Mouse (Mus musculus): Measurements from ENCODE around the gene Lif.

Lif gene

GRCm38 (mm10) chr11:4256846-4257607, at the start of gene Lif:
Gene Lif, plus strand, starts transcription at chr11:4257557.
- DNase-seq: no peak

GRCm38 (mm10) chr11:4207655-4208054, 49.7 kb upstream of the Lif start:
- no peak for DNase-seq

- DNase-seq: no peak
Observed at GRCm38 (mm10) chr11:4209556-4209955, 47.8 kb upstream of the Lif start.

- DNase-seq: no peak
Observed at GRCm38 (mm10) chr11:4210786-4211185, 46.6 kb upstream of the Lif start.

- no peak for DNase-seq
Observed at GRCm38 (mm10) chr11:4213107-4213506, 44.2 kb upstream of the Lif start.

GRCm38 (mm10) chr11:4214572-4214971, 42.8 kb upstream of the Lif start:
- DNase-seq: no peak

- DNase-seq: no peak
Observed at GRCm38 (mm10) chr11:4215061-4215460, 42.3 kb upstream of the Lif start.

GRCm38 (mm10) chr11:4216248-4217000, 40.9 kb upstream of the Lif start:
- DNase-seq: no peak

- DNase-seq: peak; percentile 41 to 67
Observed at GRCm38 (mm10) chr11:4217914-4218629, 39.3 kb upstream of the Lif start, which contains the start of gene Castor1. Gene Castor1, plus strand, starts transcription at chr11:4218225.

- no peak for DNase-seq
Observed at GRCm38 (mm10) chr11:4218637-4219036, 38.7 kb upstream of the Lif start.

- peak; percentile 71 to 82 for DNase-seq
Observed at GRCm38 (mm10) chr11:4219317-4219751, 38.0 kb upstream of the Lif start.

- DNase-seq: no peak
Observed at GRCm38 (mm10) chr11:4219908-4220307, 37.4 kb upstream of the Lif start.

- DNase-seq: peak; percentile 88 to 92
Observed at GRCm38 (mm10) chr11:4220443-4221400, 36.6 kb upstream of the Lif start.

- DNase-seq: no peak
Observed at GRCm38 (mm10) chr11:4222046-4222950, 35.1 kb upstream of the Lif start.

GRCm38 (mm10) chr11:4223393-4224188, 33.8 kb upstream of the Lif start:
- DNase-seq: no peak

GRCm38 (mm10) chr11:4224223-4224622, 33.1 kb upstream of the Lif start:
- DNase-seq: no peak

GRCm38 (mm10) chr11:4226569-4227325, 30.6 kb upstream of the Lif start:
- DNase-seq: no peak

GRCm38 (mm10) chr11:4228463-4228862, 28.9 kb upstream of the Lif start:
- DNase-seq: peak; percentile 88 to 89

GRCm38 (mm10) chr11:4229841-4230240, 27.5 kb upstream of the Lif start:
- DNase-seq: no peak

Data from cerebellum, postnatal 25 days (tissue).